Mouse (Mus musculus): ENCODE measurements around the gene Aldh6a1.

Aldh6a1 gene

GRCm38 (mm10) chr12:84416834-84417604, 33.8 kb downstream of the Aldh6a1 start, which contains the start of gene Rnf113a2:
Rnf113a2 (plus strand) TSS chr12:84417196.
- in situ Hi-C loops (cut with MboI, MseI), result no loop called here

- in situ Hi-C loops (cut with MboI, MseI), result no loop called here
These were observed 41.8 kb downstream of the Aldh6a1 start, which contains the start of the genes Entpd5 and Bbof1 for GRCm38 (mm10) chr12:84408819-84409507. Entpd5 (minus strand) TSS chr12:84409029. Bbof1 (plus strand) TSS chr12:84409071.

GRCm38 (mm10) chr12:84407874-84408818, 42.7 kb downstream of the Aldh6a1 start:
- in situ Hi-C loops (cut with MboI, MseI), result no loop called here

- in situ Hi-C loops (cut with MboI, MseI), result no loop called here
These were observed 43.5 kb downstream of the Aldh6a1 start for GRCm38 (mm10) chr12:84407259-84407658.

GRCm38 (mm10) chr12:84404541-84404940, 46.3 kb downstream of the Aldh6a1 start:
- in situ Hi-C loops (cut with MboI, MseI), result no loop called here

GRCm38 (mm10) chr12:84402923-84403322, 47.9 kb downstream of the Aldh6a1 start:
- in situ Hi-C loops (cut with MboI, MseI), result no loop called here

- in situ Hi-C loops (cut with MboI, MseI), result no loop called here
These were observed 50.2 kb downstream of the Aldh6a1 start for GRCm38 (mm10) chr12:84400653-84401052.

- in situ Hi-C loops (cut with MboI, MseI), result no loop called here
These were observed 50.7 kb downstream of the Aldh6a1 start for GRCm38 (mm10) chr12:84400068-84400467.

GRCm38 (mm10) chr12:84399663-84400062, 51.1 kb downstream of the Aldh6a1 start:
- in situ Hi-C loops (cut with MboI, MseI), result no loop called here

- in situ Hi-C loops (cut with MboI, MseI), result no loop called here
These were observed 51.7 kb downstream of the Aldh6a1 start for GRCm38 (mm10) chr12:84399135-84399534.

GRCm38 (mm10) chr12:84398629-84399028, 52.2 kb downstream of the Aldh6a1 start:
- in situ Hi-C loops (cut with MboI, MseI), result no loop called here

GRCm38 (mm10) chr12:84397685-84398084, 53.1 kb downstream of the Aldh6a1 start:
- in situ Hi-C loops (cut with MboI, MseI), result no loop called here

GRCm38 (mm10) chr12:84396947-84397679, 53.7 kb downstream of the Aldh6a1 start:
- in situ Hi-C loops (cut with MboI, MseI), result no loop called here

- in situ Hi-C loops (cut with MboI, MseI), result no loop called here
These were observed 57.0 kb downstream of the Aldh6a1 start for GRCm38 (mm10) chr12:84393847-84394246.

- in situ Hi-C loops (cut with MboI, MseI), result no loop called here
These were observed 58.1 kb downstream of the Aldh6a1 start for GRCm38 (mm10) chr12:84392681-84393080.

GRCm38 (mm10) chr12:84390336-84390735, 60.5 kb downstream of the Aldh6a1 start:
- in situ Hi-C loops (cut with MboI, MseI), result no loop called here

GRCm38 (mm10) chr12:84388774-84389400, 61.9 kb downstream of the Aldh6a1 start:
- in situ Hi-C loops (cut with MboI, MseI), result no loop called here

GRCm38 (mm10) chr12:84388097-84388496, 62.7 kb downstream of the Aldh6a1 start:
- in situ Hi-C loops (cut with MboI, MseI), result no loop called here

GRCm38 (mm10) chr12:84385408-84385807, 65.4 kb downstream of the Aldh6a1 start:
- in situ Hi-C loops (cut with MboI, MseI), result no loop called here

- in situ Hi-C loops (cut with MboI, MseI), result no loop called here
These were observed 66.1 kb downstream of the Aldh6a1 start for GRCm38 (mm10) chr12:84384644-84385081.
